Mouse (Mus musculus) central nervous system, embryonic 14 days (tissue): ENCODE results near the gene Klhl21. TPM values are rescaled to one million over a fixed set of nuclear protein-coding genes. Genes with fewer than 3 reads are reported as not detected.

Experiments
- polyA plus RNA-seq: library from polyadenylated mRNA; depleted of rRNA; stranded (reverse); fragments of >200 nt; gene quantifications from 2 replicates; pipeline ENCODE4 v1.2.3, GENCODE M21; 2012; rRNA removed

The Klhl21 gene
- 3.0 and 6.0 TPM in 2 replicates for polyA plus RNA-seq

GRCm38 (mm10) chr4:152008622-152009075 is at the start of gene Klhl21:
Klhl21 (plus strand) TSS chr4:152008803.

GRCm38 (mm10) chr4:151988342-151989109 is 20.1 kb upstream of the Klhl21 start, which contains the start of gene Thap3:
Thap3 (minus strand) TSS chr4:151988997.

GRCm38 (mm10) chr4:151996173-151996950 is 12.2 kb upstream of the Klhl21 start, which contains the start of gene Phf13:
Phf13 (minus strand) TSS chr4:151996258.

GRCm38 (mm10) chr4:152027524-152027923 is 18.9 kb downstream of the Klhl21 start, which contains the start of gene Zbtb48:
Zbtb48 (minus strand) TSS chr4:152027671.

GRCm38 (mm10) chr4:152038225-152038984 is 29.8 kb downstream of the Klhl21 start, which contains the start of gene Tas1r1:
Tas1r1 (minus strand) TSS chr4:152038568.

GRCm38 (mm10) chr4:152038985-152039830 is 30.6 kb downstream of the Klhl21 start, which contains the start of gene Nol9:
Nol9 (plus strand) TSS chr4:152039321.

Other genes with a start within 250 kb of the Klhl21 start
- gene Camta1, start 146.9 kb upstream of the Klhl21 start, polyA plus RNA-seq: 68.7 and 69.7 TPM in 2 replicates
- gene Dnajc11, start 75.1 kb upstream of the Klhl21 start, polyA plus RNA-seq: 75.0 and 80.4 TPM in 2 replicates
- 43.1 and 43.7 TPM in 2 replicates for gene Thap3, start 19.8 kb upstream of the Klhl21 start, polyA plus RNA-seq
- 17.8 and 20.3 TPM in 2 replicates for gene Phf13, start 12.5 kb upstream of the Klhl21 start, polyA plus RNA-seq
- gene Zbtb48, start 18.9 kb downstream of the Klhl21 start, polyA plus RNA-seq: 34.9 and 39.6 TPM in 2 replicates
- 0.41 TPM in 2 replicates for gene Tas1r1, start 29.8 kb downstream of the Klhl21 start, polyA plus RNA-seq
- 24.9 and 27.4 TPM in 2 replicates for gene Nol9, start 30.5 kb downstream of the Klhl21 start, polyA plus RNA-seq
- gene Plekhg5, start 63.7 kb downstream of the Klhl21 start, polyA plus RNA-seq: 14.2 and 17.7 TPM in 2 replicates
- 4.1 and 4.5 TPM in 2 replicates for gene Tnfrsf25, start 107.1 kb downstream of the Klhl21 start, polyA plus RNA-seq
- gene Espn, start 143.6 kb downstream of the Klhl21 start, polyA plus RNA-seq: 0.28 and 1.1 TPM in 2 replicates
- gene Hes2, start 150.1 kb downstream of the Klhl21 start, polyA plus RNA-seq: not detected in 2 replicates
- 184 and 213 TPM in 2 replicates for gene Acot7, start 169.3 kb downstream of the Klhl21 start, polyA plus RNA-seq